Mouse (Mus musculus): ENCODE results near the gene Lrmda.

GRCm38 (mm10) chr14:22048900-22049199, 29.3 kb downstream of the Lrmda start:
- TF ChIP-seq EP300 (IDR thresholded peaks at IDR 0.05; ENCODE audit: low read depth) = no peak
- TF ChIP-seq CTCF (IDR thresholded peaks at IDR 0.05; ENCODE audit: low read depth) = no peak

Data from heart, postnatal 0 days (tissue).